Mouse (Mus musculus) liver, embryonic 16.5 days (tissue): ENCODE measurements at regions not wholly inside any gene's neighbourhood (a gene's known extent, or its start where the extent isn't known, plus 50 kb on each side); places are given as distances from the start of the nearest gene placed in this dataset.

ENCODE experiments used
- ATAC-seq: fragments of 200-750 bp; cut with Nextera tagmentation; 2 replicates; pipeline ENCODE4 v1.8.0; 2017; ENCODE audit warnings: low read depth, mild to moderate bottlenecking, moderate number of reproducible peaks, moderate library complexity
- H3K27ac ChIP-seq: fragments of 300-500 bp; sonication (generic); 2 replicates; pipeline ENCODE4 v1.5.1; 2014; ENCODE audit warnings: mild to moderate bottlenecking, low read length
- H3K27me3 ChIP-seq: fragments of 300-500 bp; sonication (generic); 2 replicates; pipeline ENCODE4 v1.6.1; 2014; ENCODE audit warnings: low read depth, low read length, mixed read lengths; ENCODE audit not compliant: control insufficient read depth, insufficient read depth
- H3K36me3 ChIP-seq: fragments of 300-500 bp; sonication (generic); 2 replicates; pipeline ENCODE4 v1.6.1; 2014; ENCODE audit warnings: mild to moderate bottlenecking; ENCODE audit not compliant: control insufficient read depth, insufficient read depth
- H3K4me1 ChIP-seq: fragments of 300-500 bp; sonication (generic); 2 replicates; pipeline ENCODE4 v1.6.1; 2014; ENCODE audit warnings: low read depth, low read length, mixed read lengths; ENCODE audit not compliant: control insufficient read depth
- H3K4me2 ChIP-seq: fragments of 300-500 bp; sonication (generic); 2 replicates; pipeline ENCODE4 v1.6.1; 2014; ENCODE audit warnings: low read depth, low read length, mixed read lengths
- H3K4me3 ChIP-seq: fragments of 300-500 bp; sonication (generic); 2 replicates; pipeline ENCODE4 v1.5.1; 2014; ENCODE audit warnings: low read depth, mild to moderate bottlenecking, low read length
- H3K9ac ChIP-seq: fragments of 300-500 bp; sonication (generic); 2 replicates; pipeline ENCODE4 v1.6.1; 2014; ENCODE audit warnings: low read depth, low read length
- H3K9me3 ChIP-seq: fragments of 300-500 bp; sonication (generic); replicated peaks from 2 replicates; pipeline ENCODE4 v1.6.1; 2016; ENCODE audit warnings: low read length; ENCODE audit not compliant: control insufficient read depth
- WGBS: fragments of 180-500 bp; shearing (Covaris S2); extraction: QIAGEN DNeasy Blood & Tissue Kit; methylation state at CpG from one replicate; pipeline ENCODE4 v1.1.7; 2014; ENCODE audit not compliant: insufficient replicate concordance; 5-methylcytosine and 5-hydroxymethylcytosine counted together

DNA sequence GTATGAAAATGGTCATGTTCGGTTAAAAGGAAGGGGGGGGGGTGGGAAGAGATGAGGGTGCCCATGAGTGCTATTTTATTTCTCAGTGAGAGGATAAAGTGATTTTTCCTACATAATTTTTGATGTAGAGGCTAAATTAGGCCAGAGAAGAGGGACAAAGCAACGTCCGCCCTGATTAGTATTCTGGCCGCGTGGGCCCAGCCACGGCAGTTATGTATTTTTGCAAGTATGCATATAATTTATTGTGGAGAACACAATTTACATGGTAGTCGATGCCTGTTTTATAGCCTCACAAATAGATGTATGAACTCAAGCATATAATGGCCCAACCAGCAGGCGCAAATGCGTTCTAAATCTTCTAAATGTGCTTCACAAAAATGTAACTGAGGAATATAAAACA lies 132.8 kb downstream of the Mrm1 start:
- Histone ChIP-seq H3K9ac (no peak overlapping the region), H3K9me3 (no peaks in the 10 kb centered on the region), H3K4me1 (no peaks in the 10 kb centered on the region), H3K27me3 (no peaks in the 10 kb centered on the region), H3K36me3 (no peaks in the 10 kb centered on the region), H3K27ac (no peak overlapping the region), H3K4me3 (no peak overlapping the region), H3K4me2 (no peak overlapping the region)
- 81% methylated on average over 9 of the region's 9 CpGs for WGBS
- ATAC-seq = no peak

GRCm38 (mm10) chr11:84684325-84684724 lies 135.0 kb downstream of the Mrm1 start:
- no peak for ATAC-seq
- no peaks in the 10 kb centered on the region for H3K4me1 ChIP-seq
- no peaks in the 10 kb centered on the region for H3K9me3 ChIP-seq
- 66% methylated on average over 3 of the region's 3 CpGs for WGBS
- H3K4me2 ChIP-seq = no peak overlapping the region
- H3K9ac ChIP-seq = no peak overlapping the region
- H3K27me3 ChIP-seq = peaks cover 4% of the 10 kb centered on the region
- H3K27ac ChIP-seq = no peak overlapping the region
- H3K4me3 ChIP-seq = no peak overlapping the region
- H3K36me3 ChIP-seq = no peaks in the 10 kb centered on the region

- Histone ChIP-seq H3K36me3 (no peaks in the 10 kb centered on the region), H3K9ac (no peak overlapping the region), H3K4me3 (no peak overlapping the region), H3K4me1 (no peaks in the 10 kb centered on the region), H3K9me3 (no peaks in the 10 kb centered on the region), H3K27ac (no peak overlapping the region), H3K4me2 (no peak overlapping the region), H3K27me3 (peaks cover 7% of the 10 kb centered on the region)
- WGBS = 74% methylated on average over 13 of the region's 13 CpGs
- ATAC-seq = no peak
Measured at GRCm38 (mm10) chr11:84682931-84683330, 136.4 kb downstream of the Mrm1 start.

DNA sequence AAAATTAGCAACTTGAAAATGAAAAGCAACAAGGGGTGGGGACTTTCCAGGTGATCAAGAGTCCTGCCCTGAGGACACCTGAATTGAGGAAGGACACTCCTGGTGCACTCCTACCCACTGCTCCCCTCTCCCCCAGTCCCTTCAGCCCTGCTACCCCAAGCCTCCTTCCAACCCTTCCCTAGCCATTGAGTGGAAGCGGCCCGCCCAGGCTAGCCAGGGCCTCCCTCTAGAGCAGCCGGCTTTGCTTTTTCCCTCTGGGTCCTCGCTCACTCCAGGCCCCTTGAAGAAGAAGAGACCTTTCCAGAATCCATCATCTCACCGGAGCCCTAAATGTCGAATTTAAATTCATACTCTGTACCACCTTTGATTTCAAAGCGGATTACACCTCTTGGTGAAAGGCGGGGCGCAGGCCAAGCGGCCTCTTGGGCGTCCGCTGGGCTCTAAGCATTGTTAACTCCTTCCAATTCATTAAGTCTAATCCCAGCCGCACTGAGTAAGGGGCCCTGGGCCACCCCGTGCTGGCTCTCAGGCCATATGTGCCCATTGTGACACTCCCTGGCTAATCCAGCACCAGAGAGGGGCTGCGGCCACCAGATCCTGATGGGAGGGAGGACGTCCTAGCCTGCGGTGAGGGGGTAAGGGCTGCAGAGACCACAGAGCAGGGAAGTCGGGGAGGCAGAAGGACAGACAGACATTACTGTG lies 142.8 kb downstream of the Mrm1 start:
- H3K27ac ChIP-seq = no peak overlapping the region
- H3K36me3 ChIP-seq = no peaks in the 10 kb centered on the region
- no peak overlapping the region for H3K4me2 ChIP-seq
- no peaks in the 10 kb centered on the region for H3K4me1 ChIP-seq
- no peak overlapping the region for H3K9ac ChIP-seq
- no peak for ATAC-seq
- H3K4me3 ChIP-seq = no peak overlapping the region
- H3K9me3 ChIP-seq = no peaks in the 10 kb centered on the region
- WGBS = 47% methylated on average over 18 of the region's 18 CpGs
- peaks cover 14% of the 10 kb centered on the region for H3K27me3 ChIP-seq

- Histone ChIP-seq H3K4me3 (no peak overlapping the region), H3K4me1 (no peaks in the 10 kb centered on the region), H3K27ac (no peak overlapping the region), H3K9me3 (no peaks in the 10 kb centered on the region), H3K4me2 (no peak overlapping the region), H3K9ac (no peak overlapping the region), H3K36me3 (no peaks in the 10 kb centered on the region), H3K27me3 (peaks cover 7% of the 10 kb centered on the region)
- ATAC-seq = no peak
- 51% methylated on average over 18 of the region's 18 CpGs for WGBS
Measured at GRCm38 (mm10) chr11:84672841-84673473, 146.4 kb downstream of the Mrm1 start.

DNA sequence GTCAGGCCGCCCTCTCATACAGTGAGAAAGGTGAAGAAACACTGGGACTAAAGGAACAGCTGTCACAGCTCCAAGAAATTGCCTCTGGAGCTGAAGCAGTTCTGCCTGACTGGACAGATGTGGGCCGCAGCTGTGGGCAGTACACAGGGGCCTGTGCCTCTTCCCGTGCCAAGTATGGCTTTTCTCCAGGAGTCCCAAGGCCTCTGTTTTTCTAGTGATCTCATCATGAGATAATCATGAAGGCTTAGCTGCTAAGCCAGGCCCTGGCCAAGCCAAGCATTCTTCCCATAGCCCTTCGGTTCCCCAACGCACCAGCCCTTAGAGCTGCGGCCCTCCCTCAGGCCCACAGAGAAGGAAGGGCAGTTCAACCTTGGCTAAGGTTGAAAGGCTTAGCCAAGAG lies 146.2 kb upstream of the Lhx1 start:
- H3K9me3 ChIP-seq = no peaks in the 10 kb centered on the region
- WGBS = 71% methylated on average over 6 of the region's 6 CpGs
- H3K4me3 ChIP-seq = no peak overlapping the region
- H3K4me2 ChIP-seq = no peak overlapping the region
- no peak overlapping the region for H3K27ac ChIP-seq
- no peak for ATAC-seq
- H3K9ac ChIP-seq = no peak overlapping the region
- no peaks in the 10 kb centered on the region for H3K4me1 ChIP-seq
- peaks cover under 1% of the 10 kb centered on the region; the same call in 1 of the 2 replicates for H3K27me3 ChIP-seq
- H3K36me3 ChIP-seq = no peaks in the 10 kb centered on the region

DNA sequence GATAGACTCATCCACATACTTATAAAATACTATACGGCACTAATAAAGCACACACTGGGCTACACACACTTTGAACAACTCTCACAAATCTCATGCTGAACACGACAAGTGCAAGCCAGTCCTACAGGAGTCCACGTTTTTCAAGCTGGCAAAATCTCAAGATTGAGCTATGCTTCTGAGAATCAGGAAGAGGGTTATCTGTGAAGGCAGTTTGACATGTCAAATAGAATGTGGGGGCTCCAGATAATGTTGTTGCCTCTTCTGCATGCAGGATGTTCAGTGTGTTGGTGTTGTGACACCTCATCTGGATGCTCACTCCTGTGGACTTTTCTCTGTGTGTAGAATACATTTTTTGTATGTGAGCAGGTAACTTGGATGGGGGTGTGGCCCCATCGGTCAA lies 142.4 kb upstream of the Lhx1 start:
- Histone ChIP-seq H3K9ac (no peak overlapping the region), H3K36me3 (no peaks in the 10 kb centered on the region), H3K27me3 (no peaks in the 10 kb centered on the region; the same call in 1 of the 2 replicates), H3K9me3 (no peaks in the 10 kb centered on the region), H3K4me2 (no peak overlapping the region), H3K4me1 (no peaks in the 10 kb centered on the region), H3K4me3 (no peak overlapping the region), H3K27ac (no peak overlapping the region)
- 50% methylated on average over 4 of the region's 4 CpGs for WGBS
- no peak for ATAC-seq

DNA sequence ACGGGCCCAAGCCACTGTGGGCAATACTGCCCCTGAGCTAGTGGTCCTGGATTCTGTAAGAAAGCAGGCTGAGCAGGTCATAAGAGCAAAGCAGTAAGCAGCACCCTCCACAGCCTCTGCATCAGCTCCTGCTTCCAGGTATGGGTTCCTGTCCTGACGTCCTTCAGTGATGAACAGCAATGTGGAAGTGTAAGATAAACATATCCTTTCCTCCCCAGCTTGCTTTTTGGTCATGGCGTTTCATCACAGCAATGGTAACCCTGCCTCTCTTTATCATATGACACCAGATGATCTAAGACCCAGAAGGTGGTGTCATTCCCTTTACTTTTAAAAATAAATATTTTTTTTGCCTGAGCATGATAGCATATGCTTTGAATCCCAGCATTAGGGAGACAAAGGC lies 138.9 kb upstream of the Lhx1 start:
- Histone ChIP-seq H3K36me3 (no peaks in the 10 kb centered on the region), H3K4me3 (no peak overlapping the region), H3K4me2 (no peak overlapping the region), H3K27ac (no peak overlapping the region), H3K9ac (no peak overlapping the region), H3K9me3 (no peaks in the 10 kb centered on the region), H3K4me1 (no peaks in the 10 kb centered on the region), H3K27me3 (peaks cover 4% of the 10 kb centered on the region; the same call in 1 of the 2 replicates)
- 36% methylated on average over 3 of the region's 3 CpGs for WGBS
- no peak for ATAC-seq

DNA sequence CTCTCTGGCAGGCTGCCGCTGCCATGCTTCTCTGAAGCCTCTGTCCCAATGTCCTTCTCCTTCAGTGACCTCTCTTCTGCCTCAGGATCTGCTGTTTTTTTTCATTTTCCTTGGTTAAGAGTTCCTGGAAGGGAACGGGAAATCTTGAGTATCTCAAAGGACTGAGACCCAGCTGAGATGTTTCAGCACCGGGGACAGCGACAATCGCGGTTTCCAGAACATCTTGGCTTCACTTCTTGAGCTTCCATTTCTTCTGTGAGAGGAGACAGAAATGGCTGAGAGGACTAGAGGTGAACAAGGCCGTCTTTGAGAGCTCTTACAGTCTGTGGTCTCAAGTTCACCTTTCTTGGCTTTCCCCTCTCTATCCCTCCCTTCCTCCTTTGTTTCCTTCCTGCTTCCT lies 136.6 kb upstream of the Lhx1 start:
- H3K36me3 ChIP-seq = no peaks in the 10 kb centered on the region
- H3K27ac ChIP-seq = no peak overlapping the region
- H3K4me1 ChIP-seq = no peaks in the 10 kb centered on the region
- no peak overlapping the region for H3K4me2 ChIP-seq
- no peak overlapping the region for H3K9ac ChIP-seq
- no peak for ATAC-seq
- H3K9me3 ChIP-seq = no peaks in the 10 kb centered on the region
- H3K27me3 ChIP-seq = peaks cover 4% of the 10 kb centered on the region; the same call in 1 of the 2 replicates
- WGBS = 10% methylated on average over 7 of the region's 7 CpGs
- H3K4me3 ChIP-seq = no peak overlapping the region
